Mouse (Mus musculus) T-cell, adult 2 months (primary cell): Measurements from ENCODE around the gene Pld3.

ENCODE experiments used
- DNase-seq: peaks from one replicate; pipeline ENCODE4 v3.0.0; 2022; ENCODE audit warnings: low spot score

Gene Pld3

DNA sequence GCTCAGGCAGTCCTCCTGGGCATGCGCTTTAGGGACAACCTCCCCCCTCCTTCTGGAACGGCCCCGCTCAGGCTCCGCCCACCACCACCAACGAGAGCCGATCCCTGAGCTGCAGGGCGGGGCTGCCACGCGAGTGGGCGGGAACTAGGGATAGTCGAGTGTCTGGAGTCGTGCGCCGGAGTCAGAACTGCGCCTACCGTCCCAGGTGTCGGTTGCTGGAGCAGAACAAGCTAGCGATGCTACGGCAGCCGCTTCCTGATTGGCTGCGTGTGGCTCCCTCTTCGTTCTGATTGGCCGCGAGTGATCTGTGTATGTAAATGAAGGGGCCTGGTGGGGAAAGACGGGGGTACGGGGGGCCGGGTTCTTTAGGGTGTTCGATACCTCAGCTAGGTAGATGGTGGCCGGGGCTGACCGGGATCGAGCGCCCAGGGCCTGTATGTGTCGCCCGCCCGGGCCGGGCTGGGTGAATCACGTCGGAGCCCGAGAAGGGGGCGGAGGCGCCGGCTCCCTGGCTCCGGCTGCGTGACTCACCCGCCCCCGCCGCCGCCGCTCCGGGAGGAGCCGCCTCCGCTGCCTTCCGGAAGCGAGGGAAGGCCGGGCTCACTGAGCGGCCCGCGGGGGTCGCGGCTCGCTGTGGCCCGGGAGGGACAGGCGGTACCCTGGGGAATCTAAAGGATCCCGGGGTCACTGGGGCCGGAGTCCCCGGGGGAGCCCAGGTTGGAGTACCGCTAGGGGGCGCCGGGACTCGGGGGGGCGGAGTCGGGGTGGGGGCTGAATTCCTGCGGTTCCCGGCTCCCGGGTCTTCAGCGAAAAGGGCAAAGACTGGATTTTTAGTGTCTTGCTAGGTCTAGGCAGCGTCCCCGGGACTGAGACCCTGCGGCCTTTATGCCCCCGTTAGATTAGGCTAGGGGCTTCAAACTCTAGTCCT, 66.0 kb downstream of the Pld3 start, which contains the start of gene Sertad1:
Gene Sertad1 (plus strand): TSS at position 141 of the 928 bp plus-strand sequence.
- DNase-seq: peak; percentile 100

DNA sequence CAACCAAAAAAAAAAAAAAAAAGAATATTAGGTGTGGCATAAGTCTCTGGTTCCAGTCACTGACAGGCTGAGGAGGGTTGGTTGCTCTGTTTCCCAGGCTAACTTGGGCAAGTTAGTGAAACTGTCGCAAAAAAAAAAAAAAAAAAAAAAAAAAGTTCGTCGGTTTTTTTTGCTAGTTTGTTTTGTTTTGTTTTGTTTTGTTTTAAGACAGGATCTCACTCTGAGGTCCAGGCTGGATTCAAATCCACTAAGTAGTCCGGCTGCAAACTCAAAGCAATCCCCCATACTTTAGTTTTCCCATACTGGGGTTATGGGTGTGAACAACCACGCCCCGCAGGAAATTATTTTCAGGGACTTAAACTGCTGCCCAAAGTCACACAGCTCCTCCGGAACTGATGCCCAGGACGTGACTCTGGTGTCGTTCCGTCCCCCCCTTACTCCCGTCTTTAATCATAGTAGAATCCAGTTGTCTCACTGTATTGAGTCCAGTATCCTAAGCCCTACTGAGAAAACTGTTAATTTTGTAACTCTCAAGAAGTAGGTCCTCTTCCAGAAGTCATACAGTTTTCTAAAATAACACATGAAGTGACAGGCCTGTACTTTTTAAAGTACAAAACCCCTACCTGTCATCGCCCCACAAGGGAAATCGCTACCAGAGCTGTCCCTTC, 66.8 kb downstream of the Pld3 start:
- no peak for DNase-seq

DNA sequence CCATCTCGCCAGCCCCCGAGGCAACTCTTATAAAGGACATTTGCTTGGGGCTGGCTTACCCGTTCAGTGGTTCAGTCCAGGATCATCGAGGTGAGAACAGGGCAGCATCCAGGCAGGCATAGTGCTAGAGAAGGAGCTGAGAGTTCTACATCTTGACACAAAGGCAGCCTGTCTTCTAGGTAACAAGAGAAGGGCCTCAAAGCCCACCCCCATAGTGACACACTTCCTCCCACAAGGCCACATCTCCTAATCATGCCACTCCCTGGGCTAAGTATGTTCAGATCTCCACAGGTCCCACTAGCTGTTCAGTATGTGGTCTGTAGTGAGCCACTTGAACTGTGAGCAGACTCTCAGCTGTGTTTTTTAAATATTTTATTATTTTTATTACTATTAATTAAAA, 69.2 kb downstream of the Pld3 start:
- DNase-seq: no peak
